Mouse (Mus musculus): ENCODE data around the gene Ganab.

Ganab gene

GRCm38 (mm10) chr19:8929224-8930088 lies 31.6 kb downstream of the Ganab start, which contains the start of the genes Rom1 and Eml3:
Gene Rom1, minus strand, starts transcription at chr19:8929356.
Gene Eml3, plus strand, starts transcription at chr19:8929552.
- peak; percentile 87 for DNase-seq (ENCODE audit: low spot score)

DNA sequence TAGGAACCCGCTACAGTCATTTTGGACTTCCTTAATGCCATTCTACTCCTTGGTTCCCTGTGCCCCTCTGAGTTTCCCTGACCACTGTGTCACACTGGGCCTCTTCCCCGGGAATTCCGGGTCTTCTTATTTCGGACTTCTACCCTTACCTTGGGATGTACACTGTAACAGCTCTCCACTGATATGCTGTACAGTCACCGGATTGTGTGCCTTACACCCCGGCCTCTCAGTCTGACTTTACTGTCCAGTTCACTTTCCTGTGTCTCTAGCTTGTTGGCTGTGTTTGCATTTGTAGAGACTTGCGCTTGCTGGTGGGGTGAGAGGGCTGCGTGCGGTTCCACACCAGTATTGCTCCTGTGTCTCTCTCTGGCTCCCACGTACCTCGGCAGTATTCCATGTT lies 32.2 kb downstream of the Ganab start:
- no peak for DNase-seq (ENCODE audit: low spot score)

DNA sequence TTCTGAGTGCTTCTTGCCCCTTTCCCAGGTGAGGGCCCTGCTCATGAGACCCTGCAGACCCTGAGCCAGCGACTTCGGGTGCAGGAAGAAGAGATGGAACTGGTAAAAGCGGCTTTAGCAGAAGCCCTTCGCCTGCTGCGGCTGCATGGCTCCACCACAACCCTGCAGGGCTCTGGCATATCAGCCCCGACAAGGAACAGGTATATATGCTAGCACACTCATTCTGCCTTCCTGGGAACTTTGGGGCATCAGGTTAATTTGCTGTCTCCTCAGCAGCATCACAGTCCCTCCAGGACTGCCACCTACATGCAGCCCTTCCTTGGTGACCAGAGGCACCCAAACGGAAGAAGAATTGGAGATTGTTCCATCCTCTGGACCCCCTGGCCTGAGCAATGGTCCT lies 32.9 kb downstream of the Ganab start:
- DNase-seq (ENCODE audit: low spot score), result no peak

DNA sequence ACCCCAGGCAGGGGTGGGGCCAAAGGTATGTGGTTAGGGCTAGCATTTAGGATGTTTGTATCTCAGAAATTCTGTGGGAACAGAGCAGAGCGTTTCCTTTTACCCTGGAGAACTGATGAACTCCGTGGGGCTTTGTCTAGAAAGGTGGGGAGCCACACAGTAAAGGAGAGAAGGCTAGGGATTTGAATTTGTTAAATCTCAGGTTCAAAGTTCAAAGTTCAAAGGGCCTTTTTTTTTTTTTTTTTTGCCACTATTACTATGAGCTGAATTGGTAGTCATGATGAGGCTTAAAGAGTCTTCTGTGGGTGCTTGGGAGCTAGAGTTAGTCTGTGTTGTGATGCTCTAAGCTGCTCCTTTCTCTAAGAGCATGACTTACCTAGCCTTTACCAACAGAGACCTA lies 38.9 kb downstream of the Ganab start:
- no peak for DNase-seq (ENCODE audit: low spot score)

GRCm38 (mm10) chr19:8940526-8941133 lies 42.8 kb downstream of the Ganab start:
- DNase-seq (ENCODE audit: low spot score), result no peak

GRCm38 (mm10) chr19:8941136-8941514 lies 43.3 kb downstream of the Ganab start:
- DNase-seq (ENCODE audit: low spot score), result no peak

DNA sequence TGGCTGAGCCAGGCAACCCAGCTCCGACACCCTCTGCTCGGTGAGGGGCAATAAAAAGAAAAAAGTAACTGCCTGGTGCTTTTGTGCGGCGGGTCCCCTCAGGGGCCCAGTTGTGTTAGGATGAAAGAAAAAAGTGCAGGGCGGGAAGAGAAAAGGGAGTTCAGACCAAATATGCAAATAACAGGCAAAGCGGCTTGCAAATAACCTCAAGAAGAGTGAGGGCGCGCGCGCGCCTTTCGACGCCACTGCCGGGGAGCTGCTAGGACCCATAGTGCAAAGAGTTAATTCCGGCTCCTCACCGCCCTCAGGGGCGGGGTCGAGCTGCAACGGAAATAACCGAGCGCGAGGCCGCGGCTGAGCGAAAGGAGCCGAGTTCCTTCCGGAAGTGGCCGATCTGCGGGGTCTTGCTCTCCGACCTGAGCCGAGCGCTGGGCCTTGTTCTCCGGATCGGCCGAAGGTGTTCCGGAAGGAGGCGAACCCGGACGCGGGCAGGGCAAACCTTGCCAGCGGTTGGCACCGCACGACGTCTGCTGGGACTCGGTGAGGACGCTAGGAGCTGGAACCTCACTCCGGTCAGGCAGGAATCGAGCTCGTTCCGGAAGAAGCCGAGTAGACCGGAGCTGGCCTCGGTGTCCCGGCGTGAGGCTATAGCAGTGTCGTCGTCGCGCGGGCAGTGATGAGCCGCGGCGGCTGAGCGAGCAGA lies 43.8 kb downstream of the Ganab start, which contains the start of gene Mta2:
TSS of gene Mta2 (plus strand) at position 361 of the 703 bp plus-strand sequence.
- DNase-seq (ENCODE audit: low spot score), result peak; percentile 96

DNA sequence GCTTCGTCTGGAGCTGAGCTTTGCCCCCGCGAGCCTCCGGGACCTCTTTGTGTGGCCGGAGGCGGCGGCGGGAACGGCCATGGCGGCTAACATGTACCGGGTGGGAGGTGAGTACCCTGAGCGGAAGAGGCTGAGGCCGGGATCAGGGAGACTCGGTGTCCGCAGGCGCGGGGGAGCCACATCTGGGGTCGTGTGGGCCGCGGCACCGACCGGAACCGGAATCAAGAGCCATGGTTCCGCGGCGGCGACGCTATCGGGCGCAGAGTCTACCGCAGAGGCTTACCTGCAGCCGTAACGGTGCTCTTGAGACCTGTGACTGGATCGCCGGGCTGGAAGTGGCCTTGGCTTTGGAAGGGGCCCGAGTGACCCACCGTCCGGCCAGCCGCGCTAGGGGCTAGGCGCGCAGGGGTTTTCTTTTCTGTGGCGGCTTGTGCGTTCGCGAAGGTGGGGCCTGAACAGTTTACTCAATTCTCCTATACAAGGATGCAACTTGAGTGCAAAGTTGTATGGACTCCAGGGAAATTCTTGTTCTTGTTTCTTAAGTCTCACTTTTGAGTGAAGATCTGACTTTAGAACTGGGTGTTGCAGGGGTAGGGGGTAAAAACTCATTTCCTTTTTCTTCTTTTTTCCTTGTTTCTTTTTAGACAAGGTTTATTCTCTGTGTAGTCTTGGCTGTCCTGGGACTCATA lies 44.5 kb downstream of the Ganab start:
- no peak for DNase-seq (ENCODE audit: low spot score)

- DNase-seq (ENCODE audit: low spot score), result no peak
These were observed 45.2 kb downstream of the Ganab start for GRCm38 (mm10) chr19:8943047-8943446.

DNA sequence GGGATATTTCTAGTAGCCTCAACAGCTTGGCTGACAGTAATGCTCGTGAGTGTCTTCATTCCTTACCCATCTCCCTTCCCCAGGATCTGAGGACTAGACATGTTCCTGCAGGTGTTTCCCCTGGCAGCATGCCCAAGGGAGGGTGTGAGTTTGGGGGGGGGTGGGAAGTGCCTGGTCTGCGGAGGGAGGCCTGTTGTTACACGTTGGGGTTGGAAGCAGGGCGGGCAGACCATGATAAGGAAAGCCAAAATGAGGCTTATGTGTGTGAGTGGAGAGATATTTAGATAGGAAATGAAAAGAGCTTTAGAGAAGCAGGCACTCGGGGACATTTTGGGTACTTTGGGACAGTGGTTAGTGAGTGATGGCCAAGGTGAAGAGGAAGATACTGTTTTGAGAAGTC lies 46.2 kb downstream of the Ganab start:
- DNase-seq (ENCODE audit: low spot score), result no peak

DNA sequence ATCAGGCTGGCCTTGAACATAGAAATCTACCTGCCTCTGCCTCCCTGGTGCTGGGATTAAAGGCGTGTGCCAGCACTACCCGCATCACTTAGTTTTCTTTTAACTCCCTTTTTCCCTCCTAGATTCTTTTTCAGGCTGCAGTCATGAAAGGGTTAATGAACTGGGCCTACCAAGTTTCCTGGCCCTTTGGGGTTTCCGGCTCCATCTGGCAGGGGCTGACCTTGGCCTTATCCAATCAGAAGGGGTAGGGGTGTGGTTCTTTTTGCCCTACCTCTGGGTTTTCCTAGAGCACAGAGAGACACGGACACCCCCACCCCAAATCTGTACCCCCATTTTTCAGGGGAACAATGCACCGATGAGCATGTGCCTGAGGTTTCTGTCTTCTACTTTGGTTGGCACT lies 46.9 kb downstream of the Ganab start:
- peak; percentile 68 for DNase-seq (ENCODE audit: low spot score)

- no peak for DNase-seq (ENCODE audit: low spot score)
These were observed 47.4 kb downstream of the Ganab start for GRCm38 (mm10) chr19:8945251-8945650.

GRCm38 (mm10) chr19:8946929-8947328 lies 49.1 kb downstream of the Ganab start:
- DNase-seq (ENCODE audit: low spot score), result no peak

- no peak for DNase-seq (ENCODE audit: low spot score)
These were observed 52.3 kb downstream of the Ganab start for GRCm38 (mm10) chr19:8950190-8950589.

- DNase-seq (ENCODE audit: low spot score), result no peak
These were observed 54.4 kb downstream of the Ganab start for GRCm38 (mm10) chr19:8952241-8952640.

- DNase-seq (ENCODE audit: low spot score), result peak; percentile 82
These were observed 55.5 kb downstream of the Ganab start, which contains the start of gene Tut1 for GRCm38 (mm10) chr19:8953135-8954039. Gene Tut1, plus strand, starts transcription at chr19:8953847.

DNA sequence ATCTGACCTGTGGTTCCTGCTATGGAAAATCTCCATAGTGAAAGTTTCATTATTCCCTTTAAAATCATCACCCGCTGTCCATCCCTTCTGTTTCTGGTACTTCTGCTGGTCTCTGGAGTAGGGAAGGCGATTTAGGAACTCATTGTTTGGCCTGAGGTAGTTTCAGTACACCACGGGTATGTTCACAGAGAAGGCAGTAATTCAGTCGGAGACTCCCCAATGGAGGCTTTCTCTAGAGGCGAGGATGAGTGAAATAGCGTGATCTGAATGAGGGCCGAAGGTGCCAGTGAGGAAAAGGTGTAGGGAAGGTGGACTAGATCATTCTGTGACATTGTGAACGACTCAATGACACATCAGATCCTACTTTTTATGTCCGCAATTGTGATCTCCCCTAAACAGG lies 56.3 kb downstream of the Ganab start:
- no peak for DNase-seq (ENCODE audit: low spot score)

GRCm38 (mm10) chr19:8962256-8962655 lies 64.4 kb downstream of the Ganab start:
- DNase-seq (ENCODE audit: low spot score), result no peak

- no peak for DNase-seq (ENCODE audit: low spot score)
These were observed 67.2 kb downstream of the Ganab start for GRCm38 (mm10) chr19:8965075-8965474.

DNA sequence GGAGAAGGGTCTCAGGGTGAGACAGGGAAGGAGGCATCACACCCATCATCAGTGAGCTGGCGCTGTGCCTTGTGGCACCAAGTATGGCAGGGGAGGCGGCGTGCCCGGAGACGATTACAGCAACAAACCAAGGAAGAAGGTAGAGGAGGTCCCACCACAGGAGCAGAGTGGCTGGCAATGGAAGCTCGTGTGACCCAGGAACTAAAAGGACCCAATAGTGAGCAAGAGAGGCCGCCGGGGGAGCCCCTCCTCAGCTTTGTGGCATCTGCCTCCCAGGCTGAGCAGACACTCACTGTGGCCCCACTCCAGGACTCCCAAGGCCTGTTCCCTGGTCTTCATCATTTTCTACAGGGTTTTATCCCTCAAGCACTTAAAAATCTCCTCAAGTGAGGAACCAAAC lies 67.9 kb downstream of the Ganab start:
- DNase-seq (ENCODE audit: low spot score), result peak; percentile 52

GRCm38 (mm10) chr19:8966198-8966589 lies 68.3 kb downstream of the Ganab start:
- no peak for DNase-seq (ENCODE audit: low spot score)

Data from ovary, postnatal 36 days (tissue).